Mouse (Mus musculus) c-Kit-negative CD71-positive TER-119-positive erythroid progenitor cells, embryonic 14.5 days (primary cell): ENCODE measurements around the gene Gm3182.
"Not testable (repeated sequence)": the region's sequence is repeated elsewhere in the genome, so short reads cannot be mapped to it uniquely, and the experiment has no call there.

ENCODE experiments used
- DNase-seq: peaks from one replicate; pipeline ENCODE4 v3.0.0-alpha.2; 2013; ENCODE audit warnings: low read depth, low spot score

Gm3182 gene

GRCm38 (mm10) chr14:4481445-4481844 is at the start of gene Gm3182:
Gm3182 (plus strand) TSS chr14:4481745.
- DNase-seq, result not testable (repeated sequence)

- DNase-seq, result not testable (repeated sequence)
Observed at GRCm38 (mm10) chr14:4499425-4499824, 17.9 kb downstream of the Gm3182 start.
